Mouse (Mus musculus): ENCODE results near the gene Procr. TPM values are rescaled to one million over a fixed set of nuclear protein-coding genes. Genes with fewer than 3 reads are reported as not detected.
"Not testable (repeated sequence)": the region's sequence is repeated elsewhere in the genome, so short reads cannot be mapped to it uniquely, and the experiment has no call there.

The Procr gene
- polyA plus RNA-seq, 1 experiment from 2014 or later, result 2.3 TPM

DNA sequence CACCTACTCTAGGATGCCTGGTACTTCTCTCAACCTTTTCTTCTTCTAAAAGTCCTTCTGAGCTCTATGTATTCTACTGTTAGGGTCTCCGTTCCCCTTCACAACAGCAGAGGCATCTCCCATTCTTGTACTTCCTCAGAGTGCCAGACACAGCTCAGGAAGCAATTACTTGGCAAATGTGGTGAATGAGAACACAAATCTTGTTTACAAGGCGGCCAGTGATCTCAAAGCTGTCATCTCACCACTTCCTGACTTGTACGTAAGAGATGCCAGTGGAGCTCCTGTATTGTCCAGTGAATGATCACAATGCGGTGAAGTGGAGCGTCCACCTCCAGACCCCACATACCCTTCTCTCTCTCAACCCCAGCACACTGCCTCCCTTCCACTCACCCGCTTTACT lies 26.4 kb upstream of the Procr start:
- Histone ChIP-seq H3K27me3 (ENCODE audit: control insufficient read depth, insufficient read depth, low read length) (no peaks in the 10 kb centered on the region), H3K27ac (replicated peaks; ENCODE audit: low read depth, low read length) (no peak overlapping the region), H3K4me2 (ENCODE audit: low read length) (no peak overlapping the region), H3K36me3 (ENCODE audit: control insufficient read depth, insufficient read depth, low read length) (peaks cover 50% of the 10 kb centered on the region), H3K9ac (replicated peaks; ENCODE audit: low read length) (no peak overlapping the region), H3K9me3 (ENCODE audit: control insufficient read depth, low read length) (no peaks in the 10 kb centered on the region), H3K4me1 (ENCODE audit: control insufficient read depth, insufficient read depth, low read length) (peaks cover 11% of the 10 kb centered on the region; the same call in 1 of the 2 replicates), H3K4me3 (replicated peaks; ENCODE audit: low read depth, low read length) (no peak overlapping the region)
- DNase-seq (no peak), ATAC-seq (ENCODE audit: low FRiP score, low TSS enrichment) (no peak)
- WGBS, result 91% methylated on average over 6 of the region's 6 CpGs

DNA sequence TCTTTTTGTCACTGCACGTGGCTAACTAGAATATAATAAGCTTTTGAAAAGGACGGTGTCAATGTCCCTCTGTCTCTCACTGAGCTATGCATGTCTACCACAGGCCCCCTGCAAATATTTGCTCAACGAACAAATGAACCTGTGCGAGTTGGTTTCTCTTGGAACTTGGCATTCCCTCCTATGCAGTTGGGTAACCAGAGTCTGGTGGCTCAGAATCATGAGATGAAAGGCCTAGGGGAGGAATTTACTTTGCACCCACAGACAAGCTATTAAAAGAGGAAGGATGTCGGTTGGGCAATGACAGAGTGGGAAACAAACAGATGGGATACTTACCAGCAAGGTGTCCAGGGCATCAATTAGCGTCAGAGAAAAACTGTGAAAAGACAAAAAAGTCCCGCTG lies 24.6 kb upstream of the Procr start:
- no peak overlapping the region for H3K4me2 ChIP-seq (ENCODE audit: low read length)
- peaks cover 11% of the 10 kb centered on the region; the same call in 1 of the 2 replicates for H3K4me1 ChIP-seq (ENCODE audit: control insufficient read depth, insufficient read depth, low read length)
- ATAC-seq (ENCODE audit: low FRiP score, low TSS enrichment) (no peak), DNase-seq (no peak)
- no peak overlapping the region for H3K27ac ChIP-seq (replicated peaks; ENCODE audit: low read depth, low read length)
- H3K9ac ChIP-seq (replicated peaks; ENCODE audit: low read length), result no peak overlapping the region
- no peak overlapping the region for H3K4me3 ChIP-seq (replicated peaks; ENCODE audit: low read depth, low read length)
- H3K36me3 ChIP-seq (ENCODE audit: control insufficient read depth, insufficient read depth, low read length), result peaks cover 34% of the 10 kb centered on the region
- WGBS, result 85% methylated on average over 7 of the region's 7 CpGs
- no peaks in the 10 kb centered on the region for H3K27me3 ChIP-seq (ENCODE audit: control insufficient read depth, insufficient read depth, low read length)
- H3K9me3 ChIP-seq (ENCODE audit: control insufficient read depth, low read length), result no peaks in the 10 kb centered on the region

DNA sequence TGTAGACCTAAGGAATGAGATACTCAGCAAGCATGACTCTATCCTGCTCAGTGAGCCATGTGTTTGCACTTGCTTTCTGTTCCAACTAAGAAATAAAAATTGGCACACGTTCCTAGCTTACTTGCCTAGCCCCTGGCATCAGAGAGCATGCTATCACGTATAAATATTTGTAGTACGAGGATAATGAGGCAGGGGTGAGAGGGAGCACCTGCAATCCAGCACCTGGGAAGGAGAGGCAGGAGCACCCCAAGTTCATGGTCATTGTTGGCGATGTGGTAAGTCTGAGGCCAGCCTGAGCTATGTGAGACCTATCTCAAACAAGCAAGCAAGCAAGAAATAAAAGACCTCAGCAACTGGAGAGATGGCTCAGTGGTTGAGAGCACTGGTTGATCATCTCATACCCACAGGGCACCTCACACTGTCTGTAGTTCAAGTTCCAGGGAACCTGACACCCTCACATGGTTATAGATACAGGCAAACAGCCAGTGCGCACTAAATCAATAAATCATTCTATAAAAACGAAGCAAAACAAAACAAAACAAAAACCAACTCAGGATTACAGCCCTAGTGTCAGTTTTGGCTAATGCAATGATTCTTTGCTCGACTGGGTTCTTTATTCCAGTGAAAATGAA lies 23.0 kb upstream of the Procr start:
- peak overlapping the region; percentile 88; the same call in 1 of the 2 replicates for H3K4me3 ChIP-seq (replicated peaks; ENCODE audit: low read depth, low read length)
- ATAC-seq (ENCODE audit: low FRiP score, low TSS enrichment), result no peak
- peaks cover 11% of the 10 kb centered on the region; the same call in 1 of the 2 replicates for H3K4me1 ChIP-seq (ENCODE audit: control insufficient read depth, insufficient read depth, low read length)
- H3K4me2 ChIP-seq (ENCODE audit: low read length), result peak overlapping the region; percentile 95
- H3K9ac ChIP-seq (replicated peaks; ENCODE audit: low read length), result no peak overlapping the region
- no peak overlapping the region for H3K27ac ChIP-seq (replicated peaks; ENCODE audit: low read depth, low read length)
- no peak for DNase-seq
- H3K9me3 ChIP-seq (ENCODE audit: control insufficient read depth, low read length), result no peaks in the 10 kb centered on the region
- peaks cover 20% of the 10 kb centered on the region for H3K36me3 ChIP-seq (ENCODE audit: control insufficient read depth, insufficient read depth, low read length)
- WGBS, result 85% methylated on average over 7 of the region's 7 CpGs
- H3K27me3 ChIP-seq (ENCODE audit: control insufficient read depth, insufficient read depth, low read length), result no peaks in the 10 kb centered on the region

DNA sequence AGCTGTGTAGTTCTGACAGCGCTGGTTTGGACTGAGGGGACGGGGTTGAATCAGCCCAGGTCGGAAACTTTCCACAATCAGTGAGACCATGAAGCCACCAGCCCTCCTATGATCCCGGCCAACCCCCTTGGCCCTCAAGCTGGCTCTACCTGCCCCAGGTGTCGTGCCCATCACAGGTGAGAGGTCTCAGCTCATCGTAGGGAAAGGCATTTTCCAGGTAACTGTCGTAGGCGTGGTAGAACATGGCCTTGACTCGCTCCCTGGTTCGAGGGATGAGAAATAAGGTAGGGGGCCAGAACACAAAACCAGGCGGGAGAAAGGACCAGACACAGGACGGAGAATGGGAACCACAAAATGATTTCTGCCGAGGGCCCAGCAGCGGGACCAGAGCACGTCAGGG lies 22.2 kb upstream of the Procr start:
- Histone ChIP-seq H3K4me2 (ENCODE audit: low read length) (peak overlapping the region; percentile 95), H3K27me3 (ENCODE audit: control insufficient read depth, insufficient read depth, low read length) (no peaks in the 10 kb centered on the region), H3K4me1 (ENCODE audit: control insufficient read depth, insufficient read depth, low read length) (peaks cover 11% of the 10 kb centered on the region; the same call in 1 of the 2 replicates), H3K9ac (replicated peaks; ENCODE audit: low read length) (peak overlapping the region; percentile 85), H3K4me3 (replicated peaks; ENCODE audit: low read depth, low read length) (peak overlapping the region; percentile 88), H3K27ac (replicated peaks; ENCODE audit: low read depth, low read length) (peak overlapping the region; percentile 70; the same call in 1 of the 2 replicates), H3K9me3 (ENCODE audit: control insufficient read depth, low read length) (no peaks in the 10 kb centered on the region), H3K36me3 (ENCODE audit: control insufficient read depth, insufficient read depth, low read length) (peaks cover 11% of the 10 kb centered on the region)
- WGBS, result 5% methylated on average over 15 of the region's 15 CpGs
- ATAC-seq (ENCODE audit: low FRiP score, low TSS enrichment), result no peak
- DNase-seq, result no peak

DNA sequence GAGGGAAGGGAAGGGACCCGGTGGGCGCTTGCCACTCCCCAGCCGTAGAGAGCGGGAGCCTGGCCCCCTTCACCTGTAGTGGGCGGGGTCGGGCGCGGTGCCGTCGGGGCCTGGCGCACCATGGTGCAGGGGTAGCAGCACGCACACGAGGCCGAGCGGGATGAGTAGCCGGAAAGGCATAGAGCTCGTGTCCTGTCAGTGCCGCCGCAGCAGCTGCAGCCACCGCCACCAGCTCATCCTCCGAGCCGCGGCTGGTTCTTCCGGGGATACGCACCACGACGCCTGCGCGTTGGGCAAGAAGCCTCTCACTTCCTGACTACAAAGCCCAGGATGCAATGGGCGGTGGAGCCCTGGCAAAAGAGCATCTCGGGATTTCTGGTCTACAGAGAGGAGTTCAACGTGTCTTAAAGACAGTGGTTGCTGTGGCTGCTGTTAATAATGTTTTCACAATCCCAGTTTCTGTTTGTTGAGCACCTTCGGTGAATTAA lies 21.7 kb upstream of the Procr start, which contains the start of gene Edem2:
Edem2 (minus strand) TSS at position 318 of the 488 bp plus-strand sequence.
- Histone ChIP-seq H3K27me3 (ENCODE audit: control insufficient read depth, insufficient read depth, low read length) (no peaks in the 10 kb centered on the region), H3K4me2 (ENCODE audit: low read length) (peak within 1 kb of the TSS; percentile 95), H3K4me3 (replicated peaks; ENCODE audit: low read depth, low read length) (peak within 1 kb of the TSS; percentile 88), H3K27ac (replicated peaks; ENCODE audit: low read depth, low read length) (peak within 1 kb of the TSS; percentile 70; the same call in 1 of the 2 replicates), H3K9me3 (ENCODE audit: control insufficient read depth, low read length) (no peaks in the 10 kb centered on the region), H3K9ac (replicated peaks; ENCODE audit: low read length) (peak within 1 kb of the TSS; percentile 85), H3K36me3 (ENCODE audit: control insufficient read depth, insufficient read depth, low read length) (peaks cover 7% of the 10 kb centered on the region), H3K4me1 (ENCODE audit: control insufficient read depth, insufficient read depth, low read length) (peaks cover 11% of the 10 kb centered on the region; the same call in 1 of the 2 replicates)
- DNase-seq (peak; percentile 97), ATAC-seq (ENCODE audit: low FRiP score, low TSS enrichment) (peak; percentile 89)
- under 1% methylated on average over 33 of the region's 33 CpGs for WGBS

DNA sequence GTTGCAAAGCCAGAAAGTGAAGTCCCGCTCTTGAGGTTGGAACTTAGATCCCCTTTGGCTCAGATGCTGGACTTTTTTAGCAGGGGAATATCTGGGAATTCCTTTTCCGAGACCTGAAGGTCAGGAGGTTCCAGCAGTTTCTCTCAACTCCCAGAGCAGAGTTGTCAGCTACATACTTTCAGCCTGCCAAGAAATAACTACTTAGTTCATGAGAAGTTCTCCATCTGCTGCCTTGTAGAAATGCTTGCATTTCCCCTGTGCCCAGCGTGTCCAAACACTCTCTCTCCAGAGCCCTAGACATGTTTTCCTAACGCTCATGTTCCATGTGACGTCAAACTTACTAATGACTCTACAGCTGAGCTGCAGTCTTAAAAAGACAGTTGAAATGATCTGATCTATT lies 15.8 kb upstream of the Procr start:
- H3K9me3 ChIP-seq (ENCODE audit: control insufficient read depth, low read length), result no peaks in the 10 kb centered on the region
- no peak overlapping the region for H3K4me2 ChIP-seq (ENCODE audit: low read length)
- no peak overlapping the region for H3K4me3 ChIP-seq (replicated peaks; ENCODE audit: low read depth, low read length)
- no peaks in the 10 kb centered on the region for H3K27me3 ChIP-seq (ENCODE audit: control insufficient read depth, insufficient read depth, low read length)
- ATAC-seq (ENCODE audit: low FRiP score, low TSS enrichment) (no peak), DNase-seq (no peak)
- no peaks in the 10 kb centered on the region for H3K4me1 ChIP-seq (ENCODE audit: control insufficient read depth, insufficient read depth, low read length)
- 83% methylated on average over 5 of the region's 5 CpGs for WGBS
- H3K9ac ChIP-seq (replicated peaks; ENCODE audit: low read length), result no peak overlapping the region
- H3K27ac ChIP-seq (replicated peaks; ENCODE audit: low read depth, low read length), result no peak overlapping the region
- no peaks in the 10 kb centered on the region for H3K36me3 ChIP-seq (ENCODE audit: control insufficient read depth, insufficient read depth, low read length)

DNA sequence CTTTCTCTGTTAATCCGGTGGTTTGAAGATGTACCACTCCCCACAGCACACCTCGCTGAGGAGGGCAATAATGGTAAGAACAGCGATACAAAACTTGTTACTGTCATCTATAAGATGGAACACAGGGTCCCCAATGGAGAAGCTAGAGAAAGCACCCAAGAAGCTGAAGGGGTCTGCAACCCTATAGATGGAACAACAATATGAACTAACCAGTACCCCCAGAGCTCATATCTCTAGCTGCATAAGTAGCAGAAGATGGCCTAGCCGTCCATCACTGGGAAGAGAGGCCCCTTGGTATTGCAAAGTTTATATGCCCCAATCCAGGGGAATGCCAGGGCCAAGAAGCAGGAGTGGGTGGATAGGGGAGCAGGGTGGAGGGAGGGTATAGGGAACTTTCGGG lies 15.2 kb upstream of the Procr start, which contains the start of gene Gm17581:
Gm17581 (minus strand) TSS at position 101 of the 400 bp plus-strand sequence.
- not testable (repeated sequence) for H3K4me2 ChIP-seq (ENCODE audit: low read length); DNase-seq; H3K9ac ChIP-seq (replicated peaks; ENCODE audit: low read length); H3K9me3 ChIP-seq (ENCODE audit: control insufficient read depth, low read length); H3K4me1 ChIP-seq (ENCODE audit: control insufficient read depth, insufficient read depth, low read length); H3K36me3 ChIP-seq (ENCODE audit: control insufficient read depth, insufficient read depth, low read length); H3K27ac ChIP-seq (replicated peaks; ENCODE audit: low read depth, low read length); ATAC-seq (ENCODE audit: low FRiP score, low TSS enrichment); H3K4me3 ChIP-seq (replicated peaks; ENCODE audit: low read depth, low read length); H3K27me3 ChIP-seq (ENCODE audit: control insufficient read depth, insufficient read depth, low read length)
- WGBS, result 85% methylated on average over 5 of the region's 5 CpGs

DNA sequence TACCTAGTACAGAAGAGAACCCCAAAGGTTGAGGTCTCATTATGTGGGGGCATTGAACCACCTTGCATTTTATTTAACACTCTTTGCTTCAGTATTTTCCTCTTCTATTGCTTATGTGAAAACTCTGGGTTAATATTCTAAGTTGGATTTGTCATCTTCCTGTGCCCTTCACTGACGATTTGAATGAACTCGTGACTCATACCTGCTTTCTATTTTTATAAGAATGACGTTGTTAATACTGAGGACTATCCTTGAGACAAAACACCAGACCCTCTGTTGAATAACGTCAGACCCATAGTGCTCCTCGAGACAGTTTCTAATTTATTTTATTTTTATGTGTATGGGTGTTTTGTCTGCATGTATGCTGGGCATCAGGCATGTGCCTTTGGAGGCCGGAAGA lies 14.0 kb upstream of the Procr start:
- no peaks in the 10 kb centered on the region for H3K36me3 ChIP-seq (ENCODE audit: control insufficient read depth, insufficient read depth, low read length)
- H3K4me2 ChIP-seq (ENCODE audit: low read length), result no peak overlapping the region
- no peak overlapping the region for H3K4me3 ChIP-seq (replicated peaks; ENCODE audit: low read depth, low read length)
- WGBS, result 84% methylated on average over 6 of the region's 6 CpGs
- no peak overlapping the region for H3K27ac ChIP-seq (replicated peaks; ENCODE audit: low read depth, low read length)
- no peaks in the 10 kb centered on the region for H3K9me3 ChIP-seq (ENCODE audit: control insufficient read depth, low read length)
- DNase-seq, result no peak
- H3K4me1 ChIP-seq (ENCODE audit: control insufficient read depth, insufficient read depth, low read length), result no peaks in the 10 kb centered on the region
- H3K9ac ChIP-seq (replicated peaks; ENCODE audit: low read length), result no peak overlapping the region
- H3K27me3 ChIP-seq (ENCODE audit: control insufficient read depth, insufficient read depth, low read length), result no peaks in the 10 kb centered on the region
- ATAC-seq (ENCODE audit: low FRiP score, low TSS enrichment), result no peak

DNA sequence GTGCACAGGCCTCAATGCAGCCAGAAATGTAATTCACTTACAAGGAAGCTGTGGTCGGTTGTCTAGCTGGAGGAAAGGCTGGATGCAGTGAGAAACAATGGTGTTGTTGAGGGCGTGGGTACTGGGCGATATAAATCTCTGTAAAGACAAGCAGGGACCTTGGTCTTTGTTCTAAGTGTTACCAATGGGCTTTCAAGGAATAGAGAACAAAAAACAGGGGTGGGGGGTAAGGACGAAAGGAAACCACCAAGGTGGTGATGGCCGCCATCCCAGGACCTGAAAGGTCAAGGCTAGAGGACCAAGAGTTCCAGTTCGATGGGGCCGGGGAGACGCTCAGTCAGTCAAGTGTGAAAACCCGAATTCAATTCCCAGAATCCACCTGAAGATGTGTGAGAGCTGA lies 13.1 kb upstream of the Procr start:
- Histone ChIP-seq H3K4me1 (ENCODE audit: control insufficient read depth, insufficient read depth, low read length) (no peaks in the 10 kb centered on the region), H3K4me2 (ENCODE audit: low read length) (no peak overlapping the region), H3K4me3 (replicated peaks; ENCODE audit: low read depth, low read length) (no peak overlapping the region), H3K36me3 (ENCODE audit: control insufficient read depth, insufficient read depth, low read length) (no peaks in the 10 kb centered on the region), H3K9me3 (ENCODE audit: control insufficient read depth, low read length) (no peaks in the 10 kb centered on the region), H3K9ac (replicated peaks; ENCODE audit: low read length) (no peak overlapping the region), H3K27ac (replicated peaks; ENCODE audit: low read depth, low read length) (no peak overlapping the region), H3K27me3 (ENCODE audit: control insufficient read depth, insufficient read depth, low read length) (no peaks in the 10 kb centered on the region)
- DNase-seq, result no peak
- 74% methylated on average over 9 of the region's 9 CpGs for WGBS
- no peak for ATAC-seq (ENCODE audit: low FRiP score, low TSS enrichment)
